ENCODE assay signal across 13 mouse cellular contexts in the genomic region with DNA sequence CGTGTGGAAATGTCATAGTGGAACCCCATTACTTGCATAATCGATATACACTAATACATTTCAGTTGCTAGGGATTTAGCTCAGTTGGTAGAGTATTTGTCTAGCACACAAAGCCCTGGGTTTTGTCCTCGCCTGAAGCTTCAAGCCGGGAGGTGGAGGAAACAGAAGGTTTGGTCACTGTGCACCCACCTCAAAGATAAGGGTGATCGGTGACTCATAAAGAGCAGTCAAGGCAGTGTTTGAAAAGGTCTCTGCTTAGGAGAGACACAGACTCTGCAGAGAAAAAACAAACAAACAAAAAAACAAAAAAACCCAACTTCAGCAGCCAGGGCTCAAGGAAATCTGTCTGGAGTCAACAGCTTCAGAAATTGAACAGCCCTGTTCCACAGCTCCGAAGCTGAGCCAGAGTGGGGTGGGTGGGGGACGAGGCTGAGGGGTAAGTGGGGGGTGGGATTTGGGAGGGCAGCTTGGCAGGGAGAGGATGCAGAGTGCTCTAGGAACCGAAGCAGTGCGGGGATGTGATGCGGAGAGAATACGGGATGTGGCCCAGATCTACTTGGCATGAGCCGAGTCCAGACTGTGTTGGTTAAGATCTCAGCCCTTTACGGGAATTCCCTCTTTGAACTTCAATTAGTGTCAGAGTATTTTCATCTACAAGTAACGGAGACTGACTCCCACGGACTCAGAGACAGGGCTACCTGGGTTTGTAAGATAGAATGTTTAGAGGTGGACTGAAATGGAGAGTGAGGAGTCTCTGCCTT. TPM values are rescaled to one million over a fixed set of nuclear protein-coding genes. Genes with fewer than 3 reads are reported as not detected.
DNase-seq lines count a peak whose midpoint lies in the region; ATAC-seq and TF ChIP-seq lines count a peak whose summit lies in the region.
"Had no signal": no experiment of that assay in that cellular context is flagged by ENCODE, and none has a peak within 500 bp of the region (broad histone marks: within the 10 kb centered on the region; RNA-seq: fewer than 3 reads in every experiment).

No protein-coding gene starts in this region.

- H3K27ac ChIP-seq in gastrocnemius, adult 2 months: peak overlapping the region; percentile 85
- H3K27ac ChIP-seq in kidney, postnatal 0 days: peak overlapping the region; percentile 31; the same call in 1 of the 2 replicates
- no peak overlapping the region for H3K27ac ChIP-seq in kidney, embryonic 14.5 days (ENCODE audit: low read depth, low read length)
- H3K27ac ChIP-seq in stomach, embryonic 14.5 days (ENCODE audit: low read length): peak overlapping the region; percentile 16; the same call in 1 of the 2 replicates
- H3K27ac ChIP-seq: limb, embryonic 12.5 days had no signal

- peaks cover 18% of the 10 kb centered on the region for H3K4me1 ChIP-seq in kidney, postnatal 0 days (replicated peaks; ENCODE audit: insufficient read depth, low read length)
- peaks cover 21% of the 10 kb centered on the region for H3K4me1 ChIP-seq in kidney, embryonic 14.5 days (ENCODE audit: control insufficient read depth, insufficient read depth, low read length)
- peaks cover 46% of the 10 kb centered on the region; the same call in 1 of the 2 replicates for H3K4me1 ChIP-seq in stomach, embryonic 14.5 days (ENCODE audit: control insufficient read depth, insufficient read depth, low read length)

- no peak overlapping the region for H3K9ac ChIP-seq in kidney, postnatal 0 days (ENCODE audit: low read depth, low read length)
- H3K9ac ChIP-seq in kidney, embryonic 14.5 days (ENCODE audit: low read depth, low read length): no peak overlapping the region
- H3K9ac ChIP-seq in stomach, embryonic 14.5 days (replicated peaks; ENCODE audit: low read depth, low read length): no peak overlapping the region
- H3K9ac ChIP-seq: limb, embryonic 12.5 days had no signal

- no peak for TF ChIP-seq POLR2A in brain, embryonic 14.5 days (IDR thresholded peaks at IDR 0.05; ENCODE audit: borderline replicate concordance, extremely low read depth, insufficient read depth, insufficient read length, poor library complexity, severe bottlenecking)

- TF ChIP-seq CTCF in gastrocnemius, adult 2 months (IDR thresholded peaks at IDR 0.05): no peak
- no peak for TF ChIP-seq CTCF in kidney, postnatal 0 days (IDR thresholded peaks at IDR 0.05; ENCODE audit: low read depth)
- TF ChIP-seq CTCF in brain, embryonic 14.5 days (IDR thresholded peaks at IDR 0.05; ENCODE audit: borderline replicate concordance, extremely low read depth, insufficient read depth, insufficient read length): no peak

- intact Hi-C loops in gastrocnemius, adult 2 months (cut with DNase I): no loop called here

- no peaks in the 10 kb centered on the region for H3K36me3 ChIP-seq in kidney, postnatal 0 days (ENCODE audit: insufficient read depth, low read length)
- H3K36me3 ChIP-seq in kidney, embryonic 14.5 days (ENCODE audit: control insufficient read depth, insufficient read depth, low read length): no peaks in the 10 kb centered on the region
- H3K36me3 ChIP-seq in stomach, embryonic 14.5 days (ENCODE audit: control insufficient read depth, insufficient read depth, low read length): no peaks in the 10 kb centered on the region
- H3K36me3 ChIP-seq: limb, embryonic 12.5 days had no signal

- H3K9me3 ChIP-seq in kidney, postnatal 0 days (replicated peaks; ENCODE audit: low read length): no peaks in the 10 kb centered on the region
- no peaks in the 10 kb centered on the region for H3K9me3 ChIP-seq in kidney, embryonic 14.5 days (ENCODE audit: control insufficient read depth, low read length)
- H3K9me3 ChIP-seq in stomach, embryonic 14.5 days (ENCODE audit: control insufficient read depth, low read depth, low read length): no peaks in the 10 kb centered on the region
- H3K9me3 ChIP-seq: limb, embryonic 12.5 days had no signal

- 63% methylated on average over 15 of the region's 15 CpGs for WGBS in kidney, postnatal 0 days
- WGBS in kidney, embryonic 14.5 days: 74% methylated on average over 15 of the region's 15 CpGs
- WGBS in stomach, embryonic 14.5 days: 63% methylated on average over 15 of the region's 15 CpGs

- no peak for ATAC-seq in kidney, postnatal 0 days (replicated peaks; ENCODE audit: low FRiP score, low read depth)
- no peak for ATAC-seq in kidney, embryonic 14.5 days (ENCODE audit: low FRiP score, low TSS enrichment)
- no peak for ATAC-seq in stomach, embryonic 14.5 days (ENCODE audit: insufficient number of reproducible peaks, insufficient read depth, low FRiP score, low read depth)

- peak overlapping the region; percentile 52 for H3K4me3 ChIP-seq in gastrocnemius, adult 2 months
- H3K4me3 ChIP-seq in kidney, postnatal 0 days (replicated peaks; ENCODE audit: low read depth, low read length): no peak overlapping the region
- no peak overlapping the region for H3K4me3 ChIP-seq in kidney, embryonic 14.5 days (ENCODE audit: low read length)
- H3K4me3 ChIP-seq in stomach, embryonic 14.5 days (ENCODE audit: low read depth, low read length): no peak overlapping the region
- H3K4me3 ChIP-seq: limb, embryonic 12.5 days had no signal

- no peak for DNase-seq in gastrocnemius, adult 2 months
- no peak for DNase-seq in gastrocnemius, postnatal 4 days (ENCODE audit: low spot score in 2 of 2)
- no peak for DNase-seq in kidney, postnatal 0 days (ENCODE audit: low spot score)
- DNase-seq in brain, embryonic 14.5 days (ENCODE audit: low read depth): peak; percentile 25
- no peak for DNase-seq in layer of hippocampus, adult 8-10 months (ENCODE audit: low spot score in 2 of 2)
- no peak for DNase-seq in spleen, postnatal 36 days (ENCODE audit: low spot score in 2 of 2)
- DNase-seq: cerebellum, adult 9-10 months; lung, postnatal 36 days; midbrain, embryonic 14.5 days; right cerebral cortex, adult 18-20 months had no signal

- H3K27me3 ChIP-seq in kidney, postnatal 0 days (ENCODE audit: insufficient read depth, low read length): no peaks in the 10 kb centered on the region
- no peaks in the 10 kb centered on the region for H3K27me3 ChIP-seq in kidney, embryonic 14.5 days (ENCODE audit: control insufficient read depth, insufficient read depth, low read length)
- no peaks in the 10 kb centered on the region for H3K27me3 ChIP-seq in stomach, embryonic 14.5 days (ENCODE audit: control insufficient read depth, insufficient read depth, low read length)
- H3K27me3 ChIP-seq: limb, embryonic 12.5 days had no signal

- no peak overlapping the region for H3K4me2 ChIP-seq in kidney, postnatal 0 days (ENCODE audit: low read length)
- no peak overlapping the region for H3K4me2 ChIP-seq in kidney, embryonic 14.5 days (replicated peaks; ENCODE audit: low read depth, low read length)
- no peak overlapping the region for H3K4me2 ChIP-seq in stomach, embryonic 14.5 days (replicated peaks; ENCODE audit: low read depth, low read length)
- H3K4me2 ChIP-seq: limb, embryonic 12.5 days had no signal

RNA-seq across cellular contexts. Expression of a gene that starts 40.6 kb away (rescaled TPM):
- 10 to 100 TPM; 35.6 to 49.4 TPM for total RNA-seq in gastrocnemius, adult 2 months (2021)
- total RNA-seq in gastrocnemius, postnatal 4 days (2021): 100 to 1,000 TPM; 104 to 108 TPM
- polyA plus RNA-seq in kidney, postnatal 0 days (2015; fragmentation: Nextera tagmentation; extraction: Ambion mirVana): 135 TPM in 2 replicates
- 61.9 and 63.6 TPM in 2 replicates for polyA plus RNA-seq in kidney, embryonic 14.5 days (2014; fragmentation: Nextera tagmentation; extraction: Ambion mirVana)
- polyA plus RNA-seq in brain, embryonic 14.5 days (2012; rRNA removed): 30.6 and 31.5 TPM in 2 replicates
- polyA plus RNA-seq in stomach, embryonic 14.5 days (2014; fragmentation: Nextera tagmentation; extraction: Ambion mirVana): 97.1 and 98.9 TPM in 2 replicates
- 10 to 100 TPM; 26.0 to 29.0 (median 28.6) TPM for total RNA-seq in layer of hippocampus, adult 8-10 months (2022)
